9 mouse cellular contexts compared by ENCODE assay signal in genomic region chr1:89943202-89943601, GRCm38 (mm10). TPM values are rescaled to one million over a fixed set of nuclear protein-coding genes. Genes with fewer than 3 reads are reported as not detected.
DNase-seq lines count a peak whose midpoint lies in the region; ATAC-seq lines count a peak whose summit lies in the region.
"Had no signal": no experiment of that assay in that cellular context is flagged by ENCODE, and none has a peak within 500 bp of the region (broad histone marks: within the 10 kb centered on the region; RNA-seq: fewer than 3 reads in every experiment).

No protein-coding gene starts in this region.

- peak; percentile 84 for DNase-seq in gastrocnemius, adult 18-20 months (ENCODE audit: low spot score)
- DNase-seq in gastrocnemius, postnatal 25 days, result no peak
- DNase-seq in adrenal gland, postnatal 4 days (ENCODE audit: low spot score in 2 of 2), result peak; percentile 48 to 55
- DNase-seq in fibroblast of lung, adult 2 months (ENCODE audit: low read depth), result peak; percentile 21
- peak; percentile 82 for DNase-seq in hindbrain, embryonic 10.5 days (ENCODE audit: low spot score)
- DNase-seq in left cerebral cortex, postnatal 14 days (ENCODE audit: low spot score in 2 of 2), result peak; percentile 49 to 76
- DNase-seq in spleen, postnatal 4 days (ENCODE audit: low spot score in 2 of 2), result peak; percentile 41 to 77

- H3K27me3 ChIP-seq in hindbrain, embryonic 10.5 days (ENCODE audit: insufficient read depth, poor library complexity, severe bottlenecking), result peaks cover 89% of the 10 kb centered on the region
- H3K27me3 ChIP-seq in midbrain, embryonic 13.5 days, result peaks cover 82% of the 10 kb centered on the region

- peak; percentile 41; the same call in 1 of the 2 replicates for ATAC-seq in midbrain, embryonic 13.5 days

- peak overlapping the region; percentile 62 for H3K4me3 ChIP-seq in hindbrain, embryonic 10.5 days
- H3K4me3 ChIP-seq in midbrain, embryonic 13.5 days (replicated peaks), result no peak overlapping the region

- WGBS in hindbrain, embryonic 10.5 days, result 3% methylated on average over 16 of the region's 16 CpGs
- 2% methylated on average over 16 of the region's 16 CpGs for WGBS in midbrain, embryonic 13.5 days

- H3K4me1 ChIP-seq in hindbrain, embryonic 10.5 days (replicated peaks), result peaks cover 44% of the 10 kb centered on the region
- H3K4me1 ChIP-seq in midbrain, embryonic 13.5 days (replicated peaks), result peaks cover 20% of the 10 kb centered on the region

- H3K36me3 ChIP-seq in hindbrain, embryonic 10.5 days, result no peaks in the 10 kb centered on the region
- no peaks in the 10 kb centered on the region for H3K36me3 ChIP-seq in midbrain, embryonic 13.5 days
- H3K36me3 ChIP-seq: G1E had no signal

- H3K27ac ChIP-seq in hindbrain, embryonic 10.5 days, result no peak overlapping the region
- no peak overlapping the region for H3K27ac ChIP-seq in midbrain, embryonic 13.5 days

- no peaks in the 10 kb centered on the region for H3K9me3 ChIP-seq in hindbrain, embryonic 10.5 days
- H3K9me3 ChIP-seq in midbrain, embryonic 13.5 days, result no peaks in the 10 kb centered on the region; the same call in 1 of the 2 replicates

- intact Hi-C loops in left cerebral cortex, postnatal 14 days (cut with DNase I), result loop anchor here (1.0 to 5.0 kb wide), 2 partner anchors 276 to 297 kb away; no protein-coding TSS in a partner anchor

- no peak overlapping the region for H3K9ac ChIP-seq in midbrain, embryonic 13.5 days (replicated peaks)

- H3K4me2 ChIP-seq in midbrain, embryonic 13.5 days (replicated peaks), result peak overlapping the region; percentile 65; the same call in 1 of the 2 replicates

RNA-seq across cellular contexts. Expression of gene Gbx2, which starts 12.2 kb away (rescaled TPM):
- under 1 TPM; 0.24 to 0.68 TPM for total RNA-seq in gastrocnemius, adult 18-20 months (2021)
- total RNA-seq in gastrocnemius, postnatal 25 days (2021), result under 1 TPM in 1 of 2 experiments, not detected in 1; 0.23 TPM
- not detected for total RNA-seq in adrenal gland, postnatal 4 days (2021)
- polyA plus RNA-seq in hindbrain, embryonic 10.5 days (2016; fragmentation: Nextera tagmentation; extraction: Ambion mirVana), result 27.2 and 41.2 TPM in 2 replicates
- total RNA-seq in left cerebral cortex, postnatal 14 days (2021), result under 1 TPM in 1 of 2 experiments, not detected in 1; 0.74 TPM
- polyA plus RNA-seq in midbrain, embryonic 13.5 days (2015; fragmentation: Nextera tagmentation; extraction: Ambion mirVana), result 33.3 and 72.3 TPM in 2 replicates
- polyA plus RNA-seq: G1E had no signal
